Mouse (Mus musculus) hindbrain, embryonic 12.5 days (tissue): ENCODE data around the gene Mr1. TPM values are rescaled to one million over a fixed set of nuclear protein-coding genes. Genes with fewer than 3 reads are reported as not detected.
"Not testable (repeated sequence)": the region's sequence is repeated elsewhere in the genome, so short reads cannot be mapped to it uniquely, and the experiment has no call there.

Experiments used
- ATAC-seq: fragments of 200-750 bp; cut with Nextera tagmentation; 2 replicates; pipeline ENCODE4 v1.8.0; 2017; ENCODE audit warnings: moderate TSS enrichment; ENCODE audit not compliant: low FRiP score
- H3K27ac ChIP-seq: fragments of 300-500 bp; sonication (generic); 2 replicates; pipeline ENCODE4 v1.5.1; 2016; ENCODE audit warnings: mild to moderate bottlenecking
- H3K27me3 ChIP-seq: fragments of 300-500 bp; sonication (generic); 2 replicates; pipeline ENCODE4 v1.6.1; 2016; ENCODE audit warnings: mild to moderate bottlenecking
- H3K36me3 ChIP-seq: fragments of 300-500 bp; sonication (generic); 2 replicates; pipeline ENCODE4 v1.6.1; 2016; ENCODE audit warnings: mild to moderate bottlenecking
- H3K4me1 ChIP-seq: fragments of 300-500 bp; sonication (generic); 2 replicates; pipeline ENCODE4 v1.6.1; 2016
- H3K4me2 ChIP-seq: fragments of 300-500 bp; sonication (generic); replicated peaks from 2 replicates; pipeline ENCODE4 v1.6.1; 2016; ENCODE audit warnings: mild to moderate bottlenecking
- H3K4me3 ChIP-seq: fragments of 300-500 bp; sonication (generic); 2 replicates; pipeline ENCODE4 v1.5.1; 2016; ENCODE audit warnings: mild to moderate bottlenecking
- H3K9ac ChIP-seq: fragments of 300-500 bp; sonication (generic); 2 replicates; pipeline ENCODE4 v1.6.1; 2016; ENCODE audit warnings: mild to moderate bottlenecking, moderate library complexity
- H3K9me3 ChIP-seq: fragments of 300-500 bp; sonication (generic); replicated peaks from 2 replicates; pipeline ENCODE4 v1.6.1; 2016; ENCODE audit warnings: mild to moderate bottlenecking
- WGBS: fragments of 180-500 bp; shearing (Covaris S2); methylation state at CpG from one replicate; pipeline ENCODE4 v1.1.7; 2016; 5-methylcytosine and 5-hydroxymethylcytosine counted together
- polyA plus RNA-seq: library from polyadenylated mRNA; unstranded; fragments of >200 nt; fragmentation: Nextera tagmentation; extraction: Ambion mirVana; gene quantifications from 2 replicates; pipeline ENCODE4 v1.2.1, GENCODE M21; 2016

Gene Mr1
- 2.1 and 2.4 TPM in 2 replicates for polyA plus RNA-seq

DNA sequence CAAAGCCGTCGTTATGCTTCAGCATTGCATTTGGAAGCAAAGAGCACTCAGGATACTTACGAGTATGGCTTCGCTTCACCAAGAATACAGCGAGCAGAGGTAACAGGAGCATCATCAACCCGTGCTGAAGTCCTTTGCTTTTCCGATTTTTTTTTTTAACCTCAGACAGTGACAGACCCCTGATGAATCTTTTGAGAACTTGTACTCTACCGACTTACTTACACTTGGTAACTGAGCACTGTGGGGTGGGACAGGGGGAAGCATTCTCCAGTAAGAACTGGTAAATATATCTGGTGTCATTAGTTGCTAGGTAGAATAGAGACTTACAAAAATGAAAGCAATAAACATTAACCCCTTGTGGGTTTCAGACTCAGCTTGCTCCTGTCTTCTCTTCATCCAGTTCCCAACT, at the start of gene Mr1:
Mr1 (minus strand) TSS at position 243 of the 409 bp plus-strand sequence.
- ATAC-seq: no peak

GRCm38 (mm10) chr1:155192805-155193368, 46.3 kb upstream of the Mr1 start:
- Histone ChIP-seq H3K27me3 (no peaks in the 10 kb centered on the region), H3K4me2 (no peak overlapping the region), H3K9ac (no peak overlapping the region), H3K4me3 (no peak overlapping the region), H3K4me1 (no peaks in the 10 kb centered on the region), H3K27ac (no peak overlapping the region), H3K9me3 (no peaks in the 10 kb centered on the region), H3K36me3 (peaks cover 64% of the 10 kb centered on the region)
- no peak for ATAC-seq
- 84% methylated on average over 15 of the region's 15 CpGs for WGBS

More for the DNA sequence above, at the start of gene Mr1:
- Histone ChIP-seq H3K4me1 (no peaks in the 10 kb centered on the region), H3K4me3 (peak within 1 kb of the TSS; percentile 7; the same call in 1 of the 2 replicates), H3K9me3 (no peaks in the 10 kb centered on the region), H3K36me3 (no peaks in the 10 kb centered on the region), H3K27ac (no peak within 1 kb of the TSS), H3K4me2 (peak within 1 kb of the TSS; percentile 13; the same call in 1 of the 2 replicates), H3K9ac (0 out of 2 replicates have a peak within 1 kb of the TSS, but pooled peaks have one; percentile 25), H3K27me3 (no peaks in the 10 kb centered on the region)
- 54% methylated on average over 8 of the region's 8 CpGs for WGBS

GRCm38 (mm10) chr1:155191671-155192070, 45.1 kb upstream of the Mr1 start:
- Histone ChIP-seq H3K9ac (no peak overlapping the region), H3K4me1 (no peaks in the 10 kb centered on the region), H3K4me3 (no peak overlapping the region), H3K27me3 (no peaks in the 10 kb centered on the region), H3K27ac (no peak overlapping the region), H3K4me2 (no peak overlapping the region), H3K9me3 (no peaks in the 10 kb centered on the region), H3K36me3 (peaks cover 62% of the 10 kb centered on the region)
- no peak for ATAC-seq
- WGBS: 69% methylated on average over 2 of the region's 2 CpGs

GRCm38 (mm10) chr1:155191219-155191618, 44.6 kb upstream of the Mr1 start:
- no peak overlapping the region for H3K4me3 ChIP-seq
- no peak overlapping the region for H3K9ac ChIP-seq
- H3K36me3 ChIP-seq: peaks cover 62% of the 10 kb centered on the region
- no peaks in the 10 kb centered on the region for H3K27me3 ChIP-seq
- no peak for ATAC-seq
- H3K4me1 ChIP-seq: no peaks in the 10 kb centered on the region
- 80% methylated on average over 8 of the region's 8 CpGs for WGBS
- H3K27ac ChIP-seq: no peak overlapping the region
- H3K4me2 ChIP-seq: no peak overlapping the region
- no peaks in the 10 kb centered on the region for H3K9me3 ChIP-seq

DNA sequence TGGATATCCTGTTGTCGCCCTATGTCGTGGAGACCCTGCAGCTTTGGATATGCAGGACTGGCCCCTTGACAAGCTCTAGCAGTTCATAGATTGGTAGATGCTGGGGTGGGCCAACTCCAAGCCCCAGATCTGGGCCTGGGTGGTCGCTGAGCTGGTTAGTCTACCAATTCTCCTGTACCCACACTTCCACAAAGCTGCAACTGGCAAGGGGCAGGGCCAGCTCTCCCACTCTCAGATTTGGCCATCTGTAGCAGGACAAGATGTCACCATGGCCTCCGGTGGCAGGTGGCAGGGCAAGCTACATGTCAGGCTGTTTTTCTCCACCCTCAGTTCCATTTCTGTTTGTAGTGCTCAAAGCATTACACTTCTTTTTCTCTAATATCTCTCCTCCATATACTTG, 42.0 kb upstream of the Mr1 start:
- no peak for ATAC-seq
- no peak overlapping the region for H3K9ac ChIP-seq
- no peak overlapping the region for H3K27ac ChIP-seq
- H3K9me3 ChIP-seq: no peaks in the 10 kb centered on the region
- peaks cover 55% of the 10 kb centered on the region for H3K36me3 ChIP-seq
- H3K4me3 ChIP-seq: no peak overlapping the region
- H3K27me3 ChIP-seq: no peaks in the 10 kb centered on the region
- no peaks in the 10 kb centered on the region for H3K4me1 ChIP-seq
- 92% methylated on average over 4 of the region's 4 CpGs for WGBS
- H3K4me2 ChIP-seq: no peak overlapping the region

DNA sequence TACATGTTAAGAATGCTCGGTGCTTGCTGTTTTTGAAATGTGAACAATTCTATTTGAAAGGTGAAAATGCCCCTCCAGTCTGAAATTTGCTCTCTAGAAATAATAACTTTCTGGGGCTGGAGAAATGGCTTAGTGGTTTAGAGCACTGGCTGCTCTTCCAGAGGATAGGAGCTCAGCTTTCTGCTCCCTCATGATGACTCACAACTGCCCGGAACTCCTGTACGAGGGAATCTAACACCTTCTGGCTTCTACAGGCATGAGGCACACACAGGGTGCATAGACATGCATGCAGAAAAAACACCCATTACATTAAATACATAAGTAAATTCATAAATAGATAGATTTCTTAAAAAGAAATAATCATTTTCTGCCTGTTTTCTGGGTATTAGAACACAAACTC, 37.6 kb upstream of the Mr1 start:
- H3K4me3 ChIP-seq: no peak overlapping the region
- WGBS: 92% methylated on average over 3 of the region's 3 CpGs
- H3K9ac ChIP-seq: no peak overlapping the region
- no peaks in the 10 kb centered on the region for H3K4me1 ChIP-seq
- no peak overlapping the region for H3K27ac ChIP-seq
- H3K9me3 ChIP-seq: no peaks in the 10 kb centered on the region
- ATAC-seq: no peak
- peaks cover 48% of the 10 kb centered on the region for H3K36me3 ChIP-seq
- no peak overlapping the region for H3K4me2 ChIP-seq
- H3K27me3 ChIP-seq: no peaks in the 10 kb centered on the region

DNA sequence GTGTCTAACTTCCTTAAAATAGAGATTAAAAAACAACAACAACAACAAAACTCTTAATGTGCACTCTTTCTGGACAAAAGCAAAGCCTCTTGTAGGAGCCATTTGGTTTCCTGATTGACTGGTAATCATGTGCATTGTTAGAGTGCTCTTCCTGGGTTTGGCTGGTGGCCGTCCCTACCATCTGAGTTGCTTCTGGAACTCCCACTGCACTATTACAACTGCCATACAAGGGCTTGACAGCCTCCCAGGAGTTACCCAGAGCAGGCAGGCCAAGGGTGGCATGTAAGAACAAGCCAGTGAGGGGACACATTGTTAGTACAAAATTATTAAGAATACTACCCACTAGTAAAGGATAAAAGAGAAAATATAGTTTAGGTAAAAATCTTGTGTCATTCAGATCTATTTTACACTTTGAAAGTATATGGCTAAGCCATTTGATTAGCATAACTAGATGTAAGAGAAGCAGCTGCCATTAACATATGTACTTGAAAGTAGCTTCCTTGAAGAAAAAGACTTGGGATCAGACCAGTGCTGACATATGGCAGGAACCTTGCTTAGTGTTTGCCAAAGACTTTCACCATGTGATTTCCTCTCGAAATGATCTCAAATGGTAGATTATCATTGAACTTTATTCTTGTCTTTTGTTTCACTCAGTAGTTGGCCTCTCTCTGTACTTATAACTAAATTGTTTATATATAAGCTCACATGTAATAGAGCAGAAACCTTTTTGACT, 31.7 kb upstream of the Mr1 start:
- Histone ChIP-seq H3K4me2 (no peak overlapping the region), H3K27ac (no peak overlapping the region), H3K36me3 (peaks cover 66% of the 10 kb centered on the region), H3K4me1 (no peaks in the 10 kb centered on the region), H3K9me3 (no peaks in the 10 kb centered on the region), H3K4me3 (no peak overlapping the region), H3K27me3 (no peaks in the 10 kb centered on the region), H3K9ac (no peak overlapping the region)
- ATAC-seq: no peak
- 92% methylated on average over 2 of the region's 2 CpGs for WGBS

GRCm38 (mm10) chr1:155174424-155174823, 27.8 kb upstream of the Mr1 start:
- Histone ChIP-seq H3K9me3 (no peaks in the 10 kb centered on the region), H3K4me1 (no peaks in the 10 kb centered on the region), H3K27ac (no peak overlapping the region), H3K27me3 (no peaks in the 10 kb centered on the region), H3K4me2 (no peak overlapping the region), H3K36me3 (peaks cover 40% of the 10 kb centered on the region), H3K4me3 (no peak overlapping the region), H3K9ac (no peak overlapping the region)
- no peak for ATAC-seq
- WGBS: 88% methylated on average over 1 of the region's 1 CpGs

- not testable (repeated sequence) for H3K4me1 ChIP-seq, H3K27ac ChIP-seq, H3K9ac ChIP-seq, H3K9me3 ChIP-seq, H3K4me3 ChIP-seq, H3K4me2 ChIP-seq, H3K27me3 ChIP-seq, ATAC-seq
- 88% methylated on average over 1 of the region's 1 CpGs for WGBS
- peaks cover 32% of the 10 kb centered on the region for H3K36me3 ChIP-seq
Measured at GRCm38 (mm10) chr1:155173644-155174016, 27.0 kb upstream of the Mr1 start.

DNA sequence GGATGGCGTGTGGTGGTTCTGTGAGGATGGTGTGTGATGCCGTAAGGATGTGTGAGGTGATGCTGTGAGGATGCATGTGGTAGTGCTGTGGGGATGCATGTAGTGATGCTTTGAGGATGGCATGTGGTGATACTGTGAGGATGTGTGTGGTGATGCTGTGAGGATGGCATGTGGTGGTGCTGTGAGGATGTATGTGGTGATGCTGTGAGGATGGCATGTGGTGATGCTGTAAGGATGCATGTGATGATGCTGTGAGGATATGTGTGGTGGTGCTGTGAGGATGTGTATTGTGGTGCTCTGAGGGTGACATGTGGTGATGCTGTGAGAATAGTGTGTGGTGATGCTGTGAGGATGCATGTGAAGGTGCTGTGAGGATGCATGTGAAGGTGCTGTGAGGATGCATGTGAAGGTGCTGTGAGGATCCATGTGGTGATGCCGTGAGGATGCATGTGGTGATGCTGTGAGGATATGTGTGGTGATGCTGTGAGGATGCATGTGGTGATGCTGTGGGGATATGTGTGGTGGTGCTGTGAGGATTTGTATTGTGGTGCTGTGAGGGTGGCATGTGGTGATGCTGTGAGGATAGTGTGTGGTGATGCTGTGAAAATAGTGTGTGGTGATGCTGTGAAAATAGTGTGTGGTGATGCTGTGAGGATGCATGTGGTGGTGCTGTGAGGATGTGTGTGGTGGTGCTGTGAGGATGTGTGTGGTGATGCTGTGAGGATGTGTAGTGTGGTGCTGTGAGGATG, 26.5 kb upstream of the Mr1 start:
- Histone ChIP-seq H3K4me2 (no peak overlapping the region), H3K9ac (no peak overlapping the region), H3K27ac (no peak overlapping the region), H3K36me3 (peaks cover 28% of the 10 kb centered on the region), H3K9me3 (no peaks in the 10 kb centered on the region), H3K27me3 (no peaks in the 10 kb centered on the region), H3K4me1 (no peaks in the 10 kb centered on the region), H3K4me3 (no peak overlapping the region)
- ATAC-seq: no peak
- WGBS: 86% methylated on average over 3 of the region's 3 CpGs

DNA sequence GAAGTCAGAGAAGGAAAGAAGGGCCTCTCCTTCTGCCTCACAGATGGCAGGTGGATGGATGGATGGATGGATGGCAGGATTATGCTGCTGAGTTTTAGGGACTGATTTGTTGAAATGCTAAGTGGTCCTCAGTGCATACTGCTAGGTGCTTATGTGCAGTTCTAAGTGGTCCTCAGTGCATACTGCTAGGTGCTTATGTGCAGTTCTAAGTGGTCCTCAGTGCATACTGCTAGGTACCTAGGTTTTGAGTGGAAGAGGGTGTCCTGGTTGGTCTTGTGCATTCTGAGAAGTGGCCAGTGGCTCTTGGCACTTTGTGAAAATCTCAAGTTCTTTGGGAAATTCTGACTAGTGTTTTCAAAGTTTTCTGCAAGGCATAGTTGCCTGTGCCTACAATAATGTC, 23.3 kb upstream of the Mr1 start:
- Histone ChIP-seq H3K4me3 (no peak overlapping the region), H3K4me2 (no peak overlapping the region), H3K27ac (no peak overlapping the region), H3K9me3 (no peaks in the 10 kb centered on the region), H3K36me3 (0 out of 2 replicates have a peak, but pooled peaks cover 4% of the 10 kb centered on the region), H3K4me1 (no peaks in the 10 kb centered on the region), H3K27me3 (no peaks in the 10 kb centered on the region), H3K9ac (no peak overlapping the region)
- no peak for ATAC-seq

DNA sequence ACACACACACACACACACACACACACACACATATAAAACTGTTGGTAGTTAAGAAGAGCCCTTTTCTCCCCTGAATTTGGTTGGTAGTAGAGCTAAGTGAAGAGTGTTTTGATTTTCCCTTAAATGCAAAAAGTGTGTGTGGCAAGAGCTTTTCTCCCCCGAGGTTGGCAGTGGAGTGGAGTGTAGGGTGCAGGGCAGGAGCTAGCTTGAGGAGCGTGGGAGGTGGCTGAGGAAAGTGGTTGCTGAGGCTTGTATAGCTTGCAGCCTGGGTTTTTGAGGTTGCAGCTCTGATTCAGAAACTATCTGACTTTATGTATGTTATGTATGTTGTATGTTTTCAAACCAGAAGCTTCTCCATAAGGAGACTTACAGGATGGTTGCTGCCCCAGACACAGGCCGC, 20.8 kb upstream of the Mr1 start:
- H3K4me2 ChIP-seq: no peak overlapping the region
- no peaks in the 10 kb centered on the region for H3K36me3 ChIP-seq
- H3K4me1 ChIP-seq: no peaks in the 10 kb centered on the region
- ATAC-seq: no peak
- 87% methylated on average over 3 of the region's 3 CpGs for WGBS
- H3K9ac ChIP-seq: no peak overlapping the region
- no peak overlapping the region for H3K27ac ChIP-seq
- no peaks in the 10 kb centered on the region for H3K9me3 ChIP-seq
- H3K27me3 ChIP-seq: no peaks in the 10 kb centered on the region
- H3K4me3 ChIP-seq: no peak overlapping the region
